Mouse (Mus musculus): ENCODE results near the gene Gapdhs. TPM values are rescaled to one million over a fixed set of nuclear protein-coding genes. Genes with fewer than 3 reads are reported as not detected.

The Gapdhs gene
- polyA plus RNA-seq, 1 experiment from 2014 or later: 0.33 TPM

- 86% methylated on average over 8 of the region's 8 CpGs for WGBS
- no peak overlapping the region for H3K4me3 ChIP-seq
- no peaks in the 10 kb centered on the region for H3K36me3 ChIP-seq
- no peak for DNase-seq (ENCODE audit: low spot score)
- H3K27ac ChIP-seq (replicated peaks): no peak overlapping the region
- no peaks in the 10 kb centered on the region for H3K4me1 ChIP-seq
- H3K27me3 ChIP-seq (ENCODE audit: low read depth, poor library complexity, severe bottlenecking): no peaks in the 10 kb centered on the region
- H3K9me3 ChIP-seq (replicated peaks): no peaks in the 10 kb centered on the region
These were observed 37.1 kb downstream of the Gapdhs start for GRCm38 (mm10) chr7:30706214-30706882.

DNA sequence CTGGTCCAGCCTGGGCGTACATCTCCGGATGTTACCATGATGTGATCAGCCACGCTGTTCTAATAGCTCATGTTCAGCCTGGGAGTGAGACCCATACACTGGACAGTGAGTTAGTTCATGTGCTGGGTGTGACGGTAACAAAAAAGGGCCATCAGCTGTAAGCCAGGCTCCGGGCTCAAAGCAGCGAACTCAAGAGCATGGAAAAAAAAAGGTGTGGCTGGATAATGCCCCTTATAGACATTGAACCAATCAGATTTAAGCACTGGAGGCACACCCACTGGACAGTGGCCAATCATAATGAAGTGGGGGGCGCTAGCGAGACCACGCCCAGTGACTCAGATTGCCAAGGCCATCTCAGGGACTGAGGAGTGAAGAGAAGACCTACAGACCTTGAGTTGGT is 44.9 kb downstream of the Gapdhs start, which contains the start of gene 2200002J24Rik:
Gene 2200002J24Rik (plus strand): TSS at position 338 of the 400 bp plus-strand sequence.
- no peak within 1 kb of the TSS for H3K4me3 ChIP-seq
- H3K27ac ChIP-seq (replicated peaks): no peak within 1 kb of the TSS
- H3K27me3 ChIP-seq (ENCODE audit: low read depth, poor library complexity, severe bottlenecking): no peaks in the 10 kb centered on the region
- 43% methylated on average over 9 of the region's 9 CpGs for WGBS
- no peaks in the 10 kb centered on the region for H3K4me1 ChIP-seq
- H3K36me3 ChIP-seq: no peaks in the 10 kb centered on the region
- DNase-seq (ENCODE audit: low spot score): no peak
- H3K9me3 ChIP-seq (replicated peaks): no peaks in the 10 kb centered on the region

GRCm38 (mm10) chr7:30698101-30698500 is 45.4 kb downstream of the Gapdhs start:
- Histone ChIP-seq H3K36me3 (no peaks in the 10 kb centered on the region), H3K27ac (replicated peaks) (no peak overlapping the region), H3K4me1 (no peaks in the 10 kb centered on the region), H3K4me3 (no peak overlapping the region), H3K27me3 (ENCODE audit: low read depth, poor library complexity, severe bottlenecking) (no peaks in the 10 kb centered on the region), H3K9me3 (replicated peaks) (no peaks in the 10 kb centered on the region)
- WGBS: 78% methylated on average over 5 of the region's 5 CpGs
- DNase-seq (ENCODE audit: low spot score): no peak

GRCm38 (mm10) chr7:30688325-30688724 is 55.2 kb downstream of the Gapdhs start:
- WGBS: 73% methylated on average over 6 of the region's 6 CpGs
- H3K9me3 ChIP-seq (replicated peaks): no peaks in the 10 kb centered on the region
- no peak overlapping the region for H3K27ac ChIP-seq (replicated peaks)
- no peak for DNase-seq (ENCODE audit: low spot score)
- H3K27me3 ChIP-seq (ENCODE audit: low read depth, poor library complexity, severe bottlenecking): peaks cover 24% of the 10 kb centered on the region
- H3K36me3 ChIP-seq: no peaks in the 10 kb centered on the region
- no peaks in the 10 kb centered on the region for H3K4me1 ChIP-seq
- H3K4me3 ChIP-seq: no peak overlapping the region

DNA sequence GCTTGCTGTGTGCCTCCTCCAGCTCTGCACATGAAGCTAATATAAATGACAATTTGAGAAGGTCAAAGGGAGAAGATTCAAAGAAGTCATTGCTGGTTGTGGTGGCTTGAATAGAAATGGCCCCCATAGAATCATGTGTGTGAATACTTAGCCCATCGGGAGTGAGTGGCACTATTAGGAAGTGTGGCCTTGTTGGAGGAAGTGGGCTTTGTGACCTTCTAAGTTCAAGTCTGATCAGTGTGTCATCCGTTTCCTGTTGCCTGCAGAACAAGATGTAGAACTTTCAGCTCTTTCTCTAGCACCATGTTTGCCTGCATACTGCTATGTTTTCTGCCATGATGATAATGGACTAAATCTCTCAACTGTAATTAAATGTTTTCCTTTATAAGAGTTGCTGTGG is 60.1 kb downstream of the Gapdhs start:
- H3K27ac ChIP-seq (replicated peaks): no peak overlapping the region
- DNase-seq (ENCODE audit: low spot score): no peak
- H3K36me3 ChIP-seq: no peaks in the 10 kb centered on the region
- whole genome bisulfite sequencing: 88% methylated on average over 2 of the region's 2 CpGs
- no peaks in the 10 kb centered on the region for H3K4me1 ChIP-seq
- peaks cover 23% of the 10 kb centered on the region for H3K27me3 ChIP-seq (ENCODE audit: low read depth, poor library complexity, severe bottlenecking)
- H3K9me3 ChIP-seq (replicated peaks): no peaks in the 10 kb centered on the region
- no peak overlapping the region for H3K4me3 ChIP-seq

GRCm38 (mm10) chr7:30681897-30682296 is 61.6 kb downstream of the Gapdhs start:
- Histone ChIP-seq H3K9me3 (replicated peaks) (no peaks in the 10 kb centered on the region), H3K4me3 (no peak overlapping the region), H3K27me3 (ENCODE audit: low read depth, poor library complexity, severe bottlenecking) (peaks cover 8% of the 10 kb centered on the region), H3K36me3 (no peaks in the 10 kb centered on the region), H3K27ac (replicated peaks) (no peak overlapping the region), H3K4me1 (no peaks in the 10 kb centered on the region)
- WGBS: 69% methylated on average over 5 of the region's 5 CpGs
- no peak for DNase-seq (ENCODE audit: low spot score)

Other genes with a start within 250 kb of the Gapdhs start
- 36.6 and 62.0 TPM in 2 replicates for gene Arhgap33, start 208.6 kb downstream of the Gapdhs start, polyA plus RNA-seq (2016; fragmentation: Nextera tagmentation; extraction: Ambion mirVana)
- 6.1 and 6.2 TPM in 2 replicates for gene Hspb6, start 191.5 kb downstream of the Gapdhs start, polyA plus RNA-seq (2016; fragmentation: Nextera tagmentation; extraction: Ambion mirVana)
- 13.4 and 17.1 TPM in 2 replicates for gene Proser3, start 191.4 kb downstream of the Gapdhs start, polyA plus RNA-seq (2016; fragmentation: Nextera tagmentation; extraction: Ambion mirVana)
- gene Lin37, start 183.8 kb downstream of the Gapdhs start, polyA plus RNA-seq (2016; fragmentation: Nextera tagmentation; extraction: Ambion mirVana): 45.9 and 46.7 TPM in 2 replicates
- gene U2af1l4, start 180.4 kb downstream of the Gapdhs start, polyA plus RNA-seq (2016; fragmentation: Nextera tagmentation; extraction: Ambion mirVana): 93.2 and 99.5 TPM in 2 replicates
- gene Gm49396, start 180.3 kb downstream of the Gapdhs start, polyA plus RNA-seq (2016; fragmentation: Nextera tagmentation; extraction: Ambion mirVana): 17.0 and 19.6 TPM in 2 replicates
- 131 and 133 TPM in 2 replicates for gene Psenen, start 180.1 kb downstream of the Gapdhs start, polyA plus RNA-seq (2016; fragmentation: Nextera tagmentation; extraction: Ambion mirVana)
- gene Igflr1, start 178.3 kb downstream of the Gapdhs start, polyA plus RNA-seq (2016; fragmentation: Nextera tagmentation; extraction: Ambion mirVana): 4.4 and 7.2 TPM in 2 replicates
- gene Kmt2b, start 155.0 kb downstream of the Gapdhs start, polyA plus RNA-seq (2016; fragmentation: Nextera tagmentation; extraction: Ambion mirVana): 7.4 and 10.6 TPM in 2 replicates
- 0.26 and 0.61 TPM in 2 replicates for gene Zbtb32, start 144.8 kb downstream of the Gapdhs start, polyA plus RNA-seq (2016; fragmentation: Nextera tagmentation; extraction: Ambion mirVana)
- 0.44 and 0.79 TPM in 2 replicates for gene Upk1a, start 130.8 kb downstream of the Gapdhs start, polyA plus RNA-seq (2016; fragmentation: Nextera tagmentation; extraction: Ambion mirVana)
- 779 and 792 TPM in 2 replicates for gene Cox6b1, start 117.5 kb downstream of the Gapdhs start, polyA plus RNA-seq (2016; fragmentation: Nextera tagmentation; extraction: Ambion mirVana)
- gene Etv2, start 107.8 kb downstream of the Gapdhs start, polyA plus RNA-seq (2016; fragmentation: Nextera tagmentation; extraction: Ambion mirVana): not detected in 2 replicates
- gene Rbm42, start 93.4 kb downstream of the Gapdhs start, polyA plus RNA-seq (2016; fragmentation: Nextera tagmentation; extraction: Ambion mirVana): 140 and 145 TPM in 2 replicates
- 79.8 and 84.0 TPM in 2 replicates for gene Haus5, start 78.7 kb downstream of the Gapdhs start, polyA plus RNA-seq (2016; fragmentation: Nextera tagmentation; extraction: Ambion mirVana)
- gene Pmis2, start 72.1 kb downstream of the Gapdhs start, polyA plus RNA-seq (2016; fragmentation: Nextera tagmentation; extraction: Ambion mirVana): not detected in 2 replicates
- gene 2200002J24Rik, start 44.8 kb downstream of the Gapdhs start, polyA plus RNA-seq (2016; fragmentation: Nextera tagmentation; extraction: Ambion mirVana): not detected in 2 replicates
- 0.89 and 1.1 TPM in 2 replicates for gene Atp4a, start 31.5 kb downstream of the Gapdhs start, polyA plus RNA-seq (2016; fragmentation: Nextera tagmentation; extraction: Ambion mirVana)
- 155 and 164 TPM in 2 replicates for gene Tmem147, start 14.1 kb downstream of the Gapdhs start, polyA plus RNA-seq (2016; fragmentation: Nextera tagmentation; extraction: Ambion mirVana)
- gene Sbsn, start 7.8 kb upstream of the Gapdhs start, polyA plus RNA-seq (2016; fragmentation: Nextera tagmentation; extraction: Ambion mirVana): 0.51 and 0.65 TPM in 2 replicates
- not detected in 2 replicates for gene Dmkn, start 20.1 kb upstream of the Gapdhs start, polyA plus RNA-seq (2016; fragmentation: Nextera tagmentation; extraction: Ambion mirVana)
- not detected in 2 replicates for gene Krtdap, start 44.2 kb upstream of the Gapdhs start, polyA plus RNA-seq (2016; fragmentation: Nextera tagmentation; extraction: Ambion mirVana)
- not detected in 2 replicates for gene Ffar2, start 80.1 kb upstream of the Gapdhs start, polyA plus RNA-seq (2016; fragmentation: Nextera tagmentation; extraction: Ambion mirVana)
- not detected in 2 replicates for gene Ffar3, start 112.5 kb upstream of the Gapdhs start, polyA plus RNA-seq (2016; fragmentation: Nextera tagmentation; extraction: Ambion mirVana)
- not detected in 2 replicates for gene Ffar1, start 117.9 kb upstream of the Gapdhs start, polyA plus RNA-seq (2016; fragmentation: Nextera tagmentation; extraction: Ambion mirVana)
- 0.02 TPM in 1 of 2 replicates, not detected in the other for gene Cd22, start 136.7 kb upstream of the Gapdhs start, polyA plus RNA-seq (2016; fragmentation: Nextera tagmentation; extraction: Ambion mirVana)
- 0.22 and 0.52 TPM in 2 replicates for gene Mag, start 171.2 kb upstream of the Gapdhs start, polyA plus RNA-seq (2016; fragmentation: Nextera tagmentation; extraction: Ambion mirVana)
- not detected in 2 replicates for gene Hamp2, start 181.0 kb upstream of the Gapdhs start, polyA plus RNA-seq (2016; fragmentation: Nextera tagmentation; extraction: Ambion mirVana)
- not detected in 2 replicates for gene Hamp, start 200.4 kb upstream of the Gapdhs start, polyA plus RNA-seq (2016; fragmentation: Nextera tagmentation; extraction: Ambion mirVana)
- 22.6 and 23.5 TPM in 2 replicates for gene Usf2, start 213.1 kb upstream of the Gapdhs start, polyA plus RNA-seq (2016; fragmentation: Nextera tagmentation; extraction: Ambion mirVana)
- gene Lsr, start 229.8 kb upstream of the Gapdhs start, polyA plus RNA-seq (2016; fragmentation: Nextera tagmentation; extraction: Ambion mirVana): 22.0 and 25.3 TPM in 2 replicates
- gene Fam187b, start 230.1 kb upstream of the Gapdhs start, polyA plus RNA-seq (2016; fragmentation: Nextera tagmentation; extraction: Ambion mirVana): 0.71 and 0.91 TPM in 2 replicates

Data from midbrain, embryonic 10.5 days (tissue).